Mouse (Mus musculus) neural tube, embryonic 15.5 days (tissue): ENCODE data around the gene Map1b. TPM values are rescaled to one million over a fixed set of nuclear protein-coding genes. Genes with fewer than 3 reads are reported as not detected.

ENCODE experiments used
- polyA plus RNA-seq: library from polyadenylated mRNA; unstranded; fragments of >200 nt; fragmentation: Nextera tagmentation; extraction: Ambion mirVana; gene quantifications from 2 replicates; pipeline ENCODE4 v1.2.1, GENCODE M21; 2015

Map1b gene
- polyA plus RNA-seq, 1 experiment from 2014 or later: 1,697 TPM

Other genes starting within 250 kb of the Map1b start
- gene Ptcd2, start 171.8 kb downstream of the Map1b start, polyA plus RNA-seq: 57.1 and 59.6 TPM in 2 replicates
- gene Mrps27, start 171.8 kb downstream of the Map1b start, polyA plus RNA-seq: 40.9 and 47.3 TPM in 2 replicates